28 mouse cellular contexts compared by ENCODE assay signal in genomic region chr4:92097386-92097785, GRCm38 (mm10). TPM values are rescaled to one million over a fixed set of nuclear protein-coding genes. Genes with fewer than 3 reads are reported as not detected.
DNase-seq lines count a peak whose midpoint lies in the region; ATAC-seq lines count a peak whose summit lies in the region.
"Had no signal": no experiment of that assay in that cellular context is flagged by ENCODE, and none has a peak within 500 bp of the region (broad histone marks: within the 10 kb centered on the region; RNA-seq: fewer than 3 reads in every experiment).

No protein-coding gene starts in this region.

- WGBS in neural tube, embryonic 12.5 days: 72% methylated on average over 4 of the region's 4 CpGs
- WGBS in neural tube, embryonic 13.5 days: 51% methylated on average over 4 of the region's 4 CpGs
- 41% methylated on average over 4 of the region's 4 CpGs for WGBS in neural tube, embryonic 14.5 days
- 41% methylated on average over 4 of the region's 4 CpGs for WGBS in neural tube, embryonic 15.5 days

- H3K36me3 ChIP-seq in neural tube, embryonic 12.5 days: no peaks in the 10 kb centered on the region
- H3K36me3 ChIP-seq in neural tube, embryonic 13.5 days: no peaks in the 10 kb centered on the region
- no peaks in the 10 kb centered on the region for H3K36me3 ChIP-seq in neural tube, embryonic 14.5 days (ENCODE audit: control insufficient read depth, insufficient read depth, low read length)
- H3K36me3 ChIP-seq in neural tube, embryonic 15.5 days: no peaks in the 10 kb centered on the region
- H3K36me3 ChIP-seq: G1E had no signal

- DNase-seq in neural tube, embryonic 10.5 days (ENCODE audit: extremely low spot score, low spot score): no peak
- DNase-seq in heart, postnatal 25 days (ENCODE audit: low spot score): no peak
- DNase-seq in thymus, postnatal 14 days: no peak
- DNase-seq: adrenal gland, adult 2 months; adrenal gland, adult 8-10 months; adrenal gland, postnatal 10 days; adrenal gland, postnatal 14 days; adrenal gland, postnatal 25 days; adrenal gland, postnatal 36 days; B cell, adult 2 months; cerebellum, adult 11 months; cerebellum, adult 11-12 months had no signal

- H3K27me3 ChIP-seq in neural tube, embryonic 12.5 days (replicated peaks): no peaks in the 10 kb centered on the region
- H3K27me3 ChIP-seq in neural tube, embryonic 13.5 days: no peaks in the 10 kb centered on the region
- no peaks in the 10 kb centered on the region for H3K27me3 ChIP-seq in neural tube, embryonic 14.5 days (ENCODE audit: control insufficient read depth, insufficient read depth, low read length)
- no peaks in the 10 kb centered on the region for H3K27me3 ChIP-seq in neural tube, embryonic 15.5 days (replicated peaks)
- H3K27me3 ChIP-seq: CH12.LX had no signal

- no peaks in the 10 kb centered on the region for H3K9me3 ChIP-seq in neural tube, embryonic 12.5 days
- H3K9me3 ChIP-seq in neural tube, embryonic 13.5 days: no peaks in the 10 kb centered on the region
- no peaks in the 10 kb centered on the region for H3K9me3 ChIP-seq in neural tube, embryonic 14.5 days (ENCODE audit: control insufficient read depth, low read length)
- no peaks in the 10 kb centered on the region for H3K9me3 ChIP-seq in neural tube, embryonic 15.5 days (replicated peaks)
- H3K9me3 ChIP-seq: G1E had no signal

- no peak overlapping the region for H3K9ac ChIP-seq in neural tube, embryonic 12.5 days
- H3K9ac ChIP-seq in neural tube, embryonic 13.5 days: no peak overlapping the region
- no peak overlapping the region for H3K9ac ChIP-seq in neural tube, embryonic 14.5 days (replicated peaks; ENCODE audit: low read depth, low read length)
- H3K9ac ChIP-seq in neural tube, embryonic 15.5 days (replicated peaks): no peak overlapping the region

- H3K27ac ChIP-seq in neural tube, embryonic 12.5 days: no peak overlapping the region
- no peak overlapping the region for H3K27ac ChIP-seq in neural tube, embryonic 13.5 days (replicated peaks)
- no peak overlapping the region for H3K27ac ChIP-seq in neural tube, embryonic 14.5 days (ENCODE audit: low read depth, low read length)
- no peak overlapping the region for H3K27ac ChIP-seq in neural tube, embryonic 15.5 days (replicated peaks)

- H3K4me1 ChIP-seq in neural tube, embryonic 12.5 days: no peaks in the 10 kb centered on the region
- 0 out of 2 replicates have a peak, but pooled peaks cover 4% of the 10 kb centered on the region for H3K4me1 ChIP-seq in neural tube, embryonic 13.5 days (replicated peaks)
- H3K4me1 ChIP-seq in neural tube, embryonic 14.5 days (ENCODE audit: control insufficient read depth, insufficient read depth, low read length): no peaks in the 10 kb centered on the region
- no peaks in the 10 kb centered on the region for H3K4me1 ChIP-seq in neural tube, embryonic 15.5 days

- no peak overlapping the region for H3K4me3 ChIP-seq in neural tube, embryonic 12.5 days
- H3K4me3 ChIP-seq in neural tube, embryonic 13.5 days: no peak overlapping the region
- H3K4me3 ChIP-seq in neural tube, embryonic 14.5 days (ENCODE audit: low read depth, low read length): no peak overlapping the region
- H3K4me3 ChIP-seq in neural tube, embryonic 15.5 days (replicated peaks): no peak overlapping the region

- intact Hi-C loops in heart, postnatal 25 days (cut with DNase I): no loop called here

- H3K4me2 ChIP-seq in neural tube, embryonic 12.5 days (replicated peaks): no peak overlapping the region
- no peak overlapping the region for H3K4me2 ChIP-seq in neural tube, embryonic 13.5 days
- H3K4me2 ChIP-seq in neural tube, embryonic 14.5 days (ENCODE audit: low read depth, low read length): no peak overlapping the region
- H3K4me2 ChIP-seq in neural tube, embryonic 15.5 days: no peak overlapping the region

- ATAC-seq in neural tube, embryonic 12.5 days (ENCODE audit: low FRiP score, low read depth): peak; percentile 9; the same call in 1 of the 2 replicates
- ATAC-seq in neural tube, embryonic 13.5 days (ENCODE audit: low read depth): peak; percentile 81
- ATAC-seq in neural tube, embryonic 14.5 days (ENCODE audit: low read depth): peak; percentile 74
- peak; percentile 53 for ATAC-seq in neural tube, embryonic 15.5 days (ENCODE audit: low FRiP score)
- ATAC-seq in megakaryocyte, adult 5-6 weeks (ENCODE audit: poor library complexity, severe bottlenecking): no peak
- ATAC-seq: activated CD4-positive, CD25-positive, alpha-beta regulatory T cell, adult 4 months; CD4-positive, CD25-positive, alpha-beta regulatory T cell, adult 4 months; Patski had no signal

RNA-seq across cellular contexts. Expression of gene Izumo3, which starts 49.6 kb away (rescaled TPM):
- not detected in 2 replicates for polyA plus RNA-seq in neural tube, embryonic 12.5 days (2016; fragmentation: Nextera tagmentation; extraction: Ambion mirVana)
- polyA plus RNA-seq in neural tube, embryonic 13.5 days (2015; fragmentation: Nextera tagmentation; extraction: Ambion mirVana): not detected in 2 replicates
- polyA plus RNA-seq in neural tube, embryonic 14.5 days (2014; fragmentation: Nextera tagmentation; extraction: Ambion mirVana): not detected in 2 replicates
- not detected in 2 replicates for polyA plus RNA-seq in neural tube, embryonic 15.5 days (2015; fragmentation: Nextera tagmentation; extraction: Ambion mirVana)
- total RNA-seq in heart, postnatal 25 days (2021): not detected
- total RNA-seq in megakaryocyte, adult 5-6 weeks (2015): not detected in 2 replicates
- not detected in 2 replicates for total RNA-seq in megakaryocyte, adult 5-6 weeks (2017)
- total RNA-seq: adrenal gland, adult 18-20 months; adrenal gland, adult 2 months; adrenal gland, adult 8-10 months; adrenal gland, postnatal 10 days; adrenal gland, postnatal 14 days; adrenal gland, postnatal 25 days; adrenal gland, postnatal 36 days; adrenal gland, postnatal 4 days; CH12.LX; ES-E14; G1E; MEL had no signal
- polyA plus RNA-seq: activated CD4-positive, CD25-positive, alpha-beta regulatory T cell, adult 4 months; adrenal gland, adult 2 months; brain, embryonic 14.5 days; C2C12; CD4-positive, CD25-positive, alpha-beta regulatory T cell, adult 4 months; G1E; Patski had no signal
